Mouse (Mus musculus) heart, adult 2 months (tissue): ENCODE measurements around the gene Col4a2.
A peak's percentile ranks its signal among the peaks of the same experiment; 100 is the strongest.

ENCODE experiments used
- CTCF ChIP-seq: fragments of 200-600 bp; IDR thresholded peaks from 2 replicates; pipeline ENCODE4 v1.8.1; 2022; ENCODE audit warnings: antibody characterized with exemption, mild to moderate bottlenecking, moderate library complexity
- POLR2A ChIP-seq: fragments of 200-500 bp; IDR thresholded peaks from 2 replicates; pipeline ENCODE4 v1.6.1; 2011; ENCODE audit warnings: mild to moderate bottlenecking, low read depth, low read length, control low read depth; ENCODE audit not compliant: insufficient read depth

DNA sequence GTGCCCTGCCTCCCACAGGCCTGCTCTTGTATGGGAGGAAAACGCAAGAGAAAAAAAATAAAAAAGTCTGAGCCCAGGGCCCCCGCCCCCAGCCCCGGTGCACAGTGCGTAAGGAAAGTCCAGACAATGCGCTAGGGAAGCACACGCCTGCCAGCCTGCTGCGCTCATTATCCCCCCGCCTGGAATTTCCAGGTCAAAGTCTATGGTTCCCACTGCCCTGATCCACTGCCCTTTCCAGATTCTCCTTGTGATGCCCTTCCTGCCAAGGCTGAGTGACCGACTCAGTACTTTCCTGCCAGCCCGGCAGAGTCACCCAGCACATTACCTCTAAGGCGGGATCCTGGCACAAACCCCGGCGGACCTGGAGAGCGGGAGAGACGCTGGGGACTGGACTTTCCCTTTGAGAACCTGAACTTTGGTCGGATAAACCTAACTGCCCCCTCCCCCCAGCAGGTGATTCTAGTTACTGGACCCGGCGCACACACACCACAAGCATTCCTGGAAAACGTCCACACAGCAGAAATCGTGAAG lies 33.2 kb upstream of the Col4a2 start:
- peak; percentile 40 for TF ChIP-seq CTCF
- no peak for TF ChIP-seq POLR2A
